Mouse (Mus musculus): ENCODE results near the gene Vmn1r217.
"Not testable (repeated sequence)": the region's sequence is repeated elsewhere in the genome, so short reads cannot be mapped to it uniquely, and the experiment has no call there.

Gene Vmn1r217

GRCm38 (mm10) chr13:23118126-23118525 is at the start of gene Vmn1r217:
Gene Vmn1r217 (minus strand): TSS chr13:23118226.
- not testable (repeated sequence) for DNase-seq (ENCODE audit: low spot score in 2 of 2)

- DNase-seq (ENCODE audit: low spot score in 2 of 2) = not testable (repeated sequence)
Observed at GRCm38 (mm10) chr13:23166471-23166870, 48.4 kb upstream of the Vmn1r217 start.

- no peak for DNase-seq (ENCODE audit: low spot score in 2 of 2)
Observed at GRCm38 (mm10) chr13:23159012-23159411, 41.0 kb upstream of the Vmn1r217 start, which contains the start of gene Vmn1r219. Gene Vmn1r219 (plus strand): TSS chr13:23159312.

- DNase-seq (ENCODE audit: low spot score in 2 of 2) = no peak
Observed at GRCm38 (mm10) chr13:23157848-23158247, 39.8 kb upstream of the Vmn1r217 start.

- DNase-seq (ENCODE audit: low spot score in 2 of 2) = no peak
Observed at GRCm38 (mm10) chr13:23138880-23139279, 20.9 kb upstream of the Vmn1r217 start.

GRCm38 (mm10) chr13:23133501-23133900 is 15.5 kb upstream of the Vmn1r217 start:
- no peak for DNase-seq (ENCODE audit: low spot score in 2 of 2)

- no peak for DNase-seq (ENCODE audit: low spot score in 2 of 2)
Observed at GRCm38 (mm10) chr13:23133099-23133498, 15.1 kb upstream of the Vmn1r217 start, which contains the start of gene Vmn1r218. Gene Vmn1r218 (plus strand): TSS chr13:23133155.

GRCm38 (mm10) chr13:23120611-23121010 is 2.6 kb upstream of the Vmn1r217 start:
- DNase-seq (ENCODE audit: low spot score in 2 of 2) = no peak

- no peak for DNase-seq (ENCODE audit: low spot score in 2 of 2)
Observed at GRCm38 (mm10) chr13:23094386-23094785, 23.6 kb downstream of the Vmn1r217 start.

- DNase-seq (ENCODE audit: low spot score in 2 of 2) = no peak
Observed at GRCm38 (mm10) chr13:23069312-23069711, 48.7 kb downstream of the Vmn1r217 start.

- no peak for DNase-seq (ENCODE audit: low spot score in 2 of 2)
Observed at GRCm38 (mm10) chr13:23067725-23068124, 50.3 kb downstream of the Vmn1r217 start, which contains the start of gene Vmn1r215. Gene Vmn1r215 (plus strand): TSS chr13:23068025.

- DNase-seq (ENCODE audit: low spot score in 2 of 2) = no peak
Observed at GRCm38 (mm10) chr13:23057778-23058177, 60.2 kb downstream of the Vmn1r217 start.

Measured in spleen, postnatal 14 days (tissue).